Mouse (Mus musculus) intestine, embryonic 15.5 days (tissue): ENCODE measurements around the gene Gpr4. TPM values are rescaled to one million over a fixed set of nuclear protein-coding genes. Genes with fewer than 3 reads are reported as not detected.

ENCODE experiments used
- ATAC-seq: fragments of 200-750 bp; cut with Nextera tagmentation; 2 replicates; pipeline ENCODE4 v1.8.0; 2017; ENCODE audit warnings: moderate TSS enrichment, moderate library complexity
- H3K27ac ChIP-seq: fragments of 300-500 bp; sonication (generic); 2 replicates; pipeline ENCODE4 v1.5.1; 2015; ENCODE audit warnings: mild to moderate bottlenecking, inconsistent platforms
- H3K27me3 ChIP-seq: fragments of 300-500 bp; sonication (generic); replicated peaks from 2 replicates; pipeline ENCODE4 v1.6.1; 2015; ENCODE audit warnings: inconsistent platforms
- H3K36me3 ChIP-seq: fragments of 300-500 bp; sonication (generic); 2 replicates; pipeline ENCODE4 v1.6.1; 2015; ENCODE audit warnings: inconsistent platforms
- H3K4me1 ChIP-seq: fragments of 300-500 bp; sonication (generic); replicated peaks from 2 replicates; pipeline ENCODE4 v1.6.1; 2015; ENCODE audit warnings: inconsistent platforms
- H3K4me2 ChIP-seq: fragments of 300-500 bp; sonication (generic); replicated peaks from 2 replicates; pipeline ENCODE4 v1.6.1; 2015; ENCODE audit warnings: mild to moderate bottlenecking, inconsistent platforms
- H3K4me3 ChIP-seq: fragments of 300-500 bp; sonication (generic); replicated peaks from 2 replicates; pipeline ENCODE4 v1.5.1; 2015; ENCODE audit warnings: inconsistent platforms
- H3K9ac ChIP-seq: fragments of 300-500 bp; sonication (generic); 2 replicates; pipeline ENCODE4 v1.6.1; 2015; ENCODE audit warnings: inconsistent platforms
- H3K9me3 ChIP-seq: fragments of 300-500 bp; sonication (generic); 2 replicates; pipeline ENCODE4 v1.6.1; 2016; ENCODE audit warnings: inconsistent platforms
- WGBS: fragments of 180-500 bp; shearing (Covaris S2); methylation state at CpG from one replicate; pipeline ENCODE4 v1.1.7; 2015; 5-methylcytosine and 5-hydroxymethylcytosine counted together
- polyA plus RNA-seq: library from polyadenylated mRNA; unstranded; fragments of >200 nt; fragmentation: Nextera tagmentation; extraction: Ambion mirVana; gene quantifications from 2 replicates; pipeline ENCODE4 v1.2.1, GENCODE M21; 2015

The Gpr4 gene
- polyA plus RNA-seq, 1 experiment from 2014 or later, result 1.4 TPM

GRCm38 (mm10) chr7:19231849-19232248 is 19.5 kb downstream of the Gpr4 start:
- Histone ChIP-seq H3K9ac (no peak overlapping the region), H3K27ac (peak overlapping the region; percentile 68), H3K4me1 (peaks cover 32% of the 10 kb centered on the region), H3K9me3 (no peaks in the 10 kb centered on the region), H3K36me3 (no peaks in the 10 kb centered on the region), H3K4me3 (no peak overlapping the region), H3K4me2 (no peak overlapping the region), H3K27me3 (no peaks in the 10 kb centered on the region)
- no peak for ATAC-seq
- WGBS, result 74% methylated on average over 3 of the region's 3 CpGs

- peaks cover 27% of the 10 kb centered on the region for H3K4me1 ChIP-seq
- H3K27ac ChIP-seq, result peak overlapping the region; percentile 44; the same call in 1 of the 2 replicates
- no peaks in the 10 kb centered on the region for H3K27me3 ChIP-seq
- no peaks in the 10 kb centered on the region for H3K9me3 ChIP-seq
- WGBS, result 75% methylated on average over 5 of the region's 5 CpGs
- no peak for ATAC-seq
- no peak overlapping the region for H3K4me2 ChIP-seq
- H3K36me3 ChIP-seq, result no peaks in the 10 kb centered on the region
- no peak overlapping the region for H3K9ac ChIP-seq
- H3K4me3 ChIP-seq, result no peak overlapping the region
These were observed 22.3 kb downstream of the Gpr4 start for GRCm38 (mm10) chr7:19234652-19235051.

DNA sequence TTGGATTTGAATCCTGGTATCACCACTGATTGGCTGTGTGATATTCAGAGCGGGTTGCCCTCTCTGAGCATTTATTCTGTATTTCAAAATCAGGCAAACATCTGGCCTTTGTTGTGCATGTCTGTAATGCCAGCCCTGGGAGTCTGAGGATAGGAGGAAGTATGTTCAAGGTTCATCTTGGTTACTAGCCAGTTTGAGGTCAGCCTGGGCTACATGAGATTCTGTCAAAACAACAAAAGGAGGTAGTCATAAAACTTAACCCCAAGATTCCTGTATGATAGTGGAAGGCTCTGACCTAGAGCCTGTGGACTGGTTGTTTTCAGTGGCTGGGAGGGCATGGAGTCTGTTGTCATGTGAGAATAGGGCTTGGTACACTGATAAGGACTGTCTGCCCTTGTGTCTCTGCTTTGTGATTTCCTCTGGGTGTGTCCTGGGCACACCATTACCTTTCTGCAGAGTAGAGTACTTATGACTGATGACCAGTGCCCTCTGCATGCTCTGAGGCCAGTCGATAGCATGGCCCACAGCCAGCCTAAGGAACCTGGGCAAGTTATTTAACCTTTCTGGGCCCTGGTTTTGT is 22.8 kb downstream of the Gpr4 start:
- Histone ChIP-seq H3K27me3 (no peaks in the 10 kb centered on the region), H3K36me3 (no peaks in the 10 kb centered on the region), H3K4me1 (peaks cover 25% of the 10 kb centered on the region), H3K9ac (no peak overlapping the region), H3K4me2 (no peak overlapping the region), H3K27ac (peak overlapping the region; percentile 44; the same call in 1 of the 2 replicates), H3K9me3 (no peaks in the 10 kb centered on the region), H3K4me3 (no peak overlapping the region)
- ATAC-seq, result 0 out of 2 replicates have a peak, but pooled peaks have one; percentile 7
- WGBS, result 86% methylated on average over 2 of the region's 2 CpGs

DNA sequence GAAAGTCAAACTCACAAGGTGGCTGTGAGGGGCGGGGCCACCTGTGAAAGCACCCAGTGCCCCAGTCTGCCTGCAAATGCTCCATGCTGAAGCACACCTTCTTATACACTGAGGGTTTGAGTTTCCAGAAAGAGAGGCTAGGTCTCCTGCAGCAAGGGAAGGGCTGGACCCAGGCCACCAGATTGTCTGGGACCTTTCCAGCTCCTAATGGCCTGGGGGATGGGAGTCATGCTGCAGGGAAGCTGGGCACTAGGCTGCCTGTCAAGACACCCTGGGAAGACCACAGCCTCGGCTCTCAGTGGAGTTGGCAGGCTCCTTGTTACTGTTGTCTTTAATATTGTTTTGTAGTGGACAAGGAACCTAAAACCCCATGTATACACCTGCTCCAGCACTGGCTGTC is 24.1 kb downstream of the Gpr4 start:
- no peak for ATAC-seq
- Histone ChIP-seq H3K27me3 (no peaks in the 10 kb centered on the region), H3K4me3 (no peak overlapping the region), H3K9me3 (no peaks in the 10 kb centered on the region), H3K9ac (no peak overlapping the region), H3K4me2 (no peak overlapping the region), H3K36me3 (no peaks in the 10 kb centered on the region), H3K4me1 (peaks cover 24% of the 10 kb centered on the region), H3K27ac (peak overlapping the region; percentile 11; the same call in 1 of the 2 replicates)
- WGBS, result 73% methylated on average over 2 of the region's 2 CpGs

DNA sequence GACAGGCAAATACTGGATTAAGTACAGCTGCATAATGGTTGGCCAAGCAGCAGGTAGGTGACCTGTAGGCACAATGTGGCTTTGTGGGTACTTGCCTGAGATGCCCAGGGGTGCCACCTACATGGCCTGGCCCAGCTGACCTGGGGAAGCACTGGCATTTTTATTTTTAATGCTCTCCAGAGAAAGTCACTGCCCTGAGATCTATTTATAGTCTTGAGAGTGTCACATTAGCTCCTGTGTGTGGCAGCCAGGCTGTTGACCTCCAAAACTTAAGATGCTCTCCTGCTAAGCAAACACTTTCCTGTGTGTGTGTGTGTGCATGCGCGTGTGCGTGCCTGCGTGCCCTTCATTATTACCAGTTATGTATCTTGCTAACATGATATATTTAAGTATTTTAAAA is 26.0 kb downstream of the Gpr4 start:
- Histone ChIP-seq H3K4me3 (no peak overlapping the region), H3K9me3 (no peaks in the 10 kb centered on the region), H3K36me3 (no peaks in the 10 kb centered on the region), H3K27me3 (no peaks in the 10 kb centered on the region), H3K4me2 (no peak overlapping the region), H3K4me1 (peaks cover 19% of the 10 kb centered on the region), H3K9ac (no peak overlapping the region), H3K27ac (no peak overlapping the region)
- no peak for ATAC-seq
- WGBS, result 94% methylated on average over 4 of the region's 4 CpGs

GRCm38 (mm10) chr7:19239423-19239822 is 27.1 kb downstream of the Gpr4 start:
- ATAC-seq, result peak; percentile 90
- Histone ChIP-seq H3K27me3 (no peaks in the 10 kb centered on the region), H3K4me2 (no peak overlapping the region), H3K36me3 (no peaks in the 10 kb centered on the region), H3K9ac (no peak overlapping the region), H3K9me3 (no peaks in the 10 kb centered on the region), H3K4me3 (no peak overlapping the region), H3K27ac (no peak overlapping the region; the same call in 1 of the 2 replicates), H3K4me1 (peaks cover 19% of the 10 kb centered on the region)
- 0% methylated on average over 1 of the region's 1 CpGs for WGBS

- H3K27ac ChIP-seq, result no peak overlapping the region
- no peaks in the 10 kb centered on the region for H3K9me3 ChIP-seq
- H3K27me3 ChIP-seq, result no peaks in the 10 kb centered on the region
- peaks cover 3% of the 10 kb centered on the region for H3K36me3 ChIP-seq
- H3K4me1 ChIP-seq, result peaks cover 19% of the 10 kb centered on the region
- no peak overlapping the region for H3K4me3 ChIP-seq
- ATAC-seq, result peak; percentile 60
- H3K9ac ChIP-seq, result no peak overlapping the region
- H3K4me2 ChIP-seq, result no peak overlapping the region
- 61% methylated on average over 4 of the region's 4 CpGs for WGBS
These were observed 27.6 kb downstream of the Gpr4 start for GRCm38 (mm10) chr7:19239986-19240385.

DNA sequence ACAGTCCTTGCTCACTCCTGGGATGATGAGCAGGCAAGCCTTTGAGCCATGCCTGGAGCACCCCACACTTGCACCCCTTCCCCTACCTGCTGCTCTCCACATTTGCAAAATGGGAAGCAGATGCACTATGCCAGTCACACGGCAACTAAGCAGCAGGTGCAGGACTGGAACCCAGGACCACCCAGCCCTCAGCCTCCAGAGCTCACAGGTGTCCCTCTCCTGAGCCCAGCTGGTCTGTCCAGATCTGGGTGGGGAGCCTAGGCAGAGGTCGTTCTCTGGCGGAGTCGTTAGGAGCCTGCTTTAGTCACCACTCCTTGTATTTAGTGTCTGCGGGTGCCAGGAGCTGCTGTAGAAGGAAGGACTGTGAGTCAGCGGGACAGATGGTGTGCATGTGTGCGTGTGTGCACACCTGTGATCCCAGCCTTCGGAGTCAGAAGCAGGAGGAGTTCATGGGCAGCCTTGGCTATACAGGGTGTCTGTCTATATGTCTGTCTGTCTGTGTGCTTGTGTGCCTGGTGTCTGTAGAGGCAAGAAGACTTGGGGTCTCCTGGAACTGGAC is 28.6 kb downstream of the Gpr4 start:
- Histone ChIP-seq H3K4me2 (no peak overlapping the region), H3K4me1 (peaks cover 16% of the 10 kb centered on the region), H3K9ac (no peak overlapping the region; the same call in 1 of the 2 replicates), H3K27me3 (no peaks in the 10 kb centered on the region), H3K9me3 (no peaks in the 10 kb centered on the region), H3K27ac (peak overlapping the region; percentile 32; the same call in 1 of the 2 replicates), H3K4me3 (no peak overlapping the region), H3K36me3 (peaks cover 10% of the 10 kb centered on the region)
- ATAC-seq, result no peak
- WGBS, result 81% methylated on average over 8 of the region's 8 CpGs

- Histone ChIP-seq H3K36me3 (peaks cover 10% of the 10 kb centered on the region), H3K4me3 (no peak overlapping the region), H3K4me1 (peaks cover 12% of the 10 kb centered on the region), H3K9me3 (no peaks in the 10 kb centered on the region), H3K27ac (no peak overlapping the region), H3K27me3 (no peaks in the 10 kb centered on the region), H3K4me2 (no peak overlapping the region), H3K9ac (no peak overlapping the region)
- WGBS, result 80% methylated on average over 1 of the region's 1 CpGs
- no peak for ATAC-seq
These were observed 29.7 kb downstream of the Gpr4 start for GRCm38 (mm10) chr7:19242005-19242404.

GRCm38 (mm10) chr7:19243858-19244257 is 31.5 kb downstream of the Gpr4 start:
- no peaks in the 10 kb centered on the region for H3K27me3 ChIP-seq
- no peak overlapping the region for H3K27ac ChIP-seq
- H3K9ac ChIP-seq, result no peak overlapping the region
- WGBS, result 76% methylated on average over 5 of the region's 5 CpGs
- peaks cover 16% of the 10 kb centered on the region for H3K36me3 ChIP-seq
- peaks cover 12% of the 10 kb centered on the region for H3K4me1 ChIP-seq
- no peaks in the 10 kb centered on the region for H3K9me3 ChIP-seq
- no peak for ATAC-seq
- H3K4me3 ChIP-seq, result no peak overlapping the region
- no peak overlapping the region for H3K4me2 ChIP-seq

GRCm38 (mm10) chr7:19245083-19245482 is 32.7 kb downstream of the Gpr4 start:
- Histone ChIP-seq H3K36me3 (peaks cover 16% of the 10 kb centered on the region), H3K27me3 (no peaks in the 10 kb centered on the region), H3K9ac (no peak overlapping the region), H3K4me3 (no peak overlapping the region), H3K9me3 (no peaks in the 10 kb centered on the region), H3K4me1 (peaks cover 6% of the 10 kb centered on the region), H3K27ac (no peak overlapping the region), H3K4me2 (no peak overlapping the region)
- no peak for ATAC-seq
- 86% methylated on average over 3 of the region's 3 CpGs for WGBS

DNA sequence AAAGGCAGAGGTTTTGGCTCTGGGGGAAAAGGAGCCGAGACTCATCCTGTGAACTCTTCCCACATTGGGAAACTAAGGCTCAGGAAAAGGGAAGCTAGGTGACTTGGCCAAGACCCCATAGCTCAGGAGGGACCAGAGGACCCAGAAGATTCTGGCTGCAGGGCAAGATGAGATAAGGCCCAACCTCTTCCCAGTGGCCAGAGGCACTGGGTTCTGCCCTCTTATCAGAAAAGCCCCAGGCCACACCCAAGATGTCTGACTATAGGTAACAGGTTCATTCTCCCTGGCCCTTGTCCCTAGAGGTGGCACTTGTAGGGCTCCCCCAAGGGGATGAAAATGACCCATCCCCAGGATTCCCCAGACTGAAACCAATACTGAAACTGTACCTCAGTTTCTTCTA is 34.5 kb downstream of the Gpr4 start:
- ATAC-seq, result no peak
- no peaks in the 10 kb centered on the region for H3K27me3 ChIP-seq
- WGBS, result 97% methylated on average over 1 of the region's 1 CpGs

DNA sequence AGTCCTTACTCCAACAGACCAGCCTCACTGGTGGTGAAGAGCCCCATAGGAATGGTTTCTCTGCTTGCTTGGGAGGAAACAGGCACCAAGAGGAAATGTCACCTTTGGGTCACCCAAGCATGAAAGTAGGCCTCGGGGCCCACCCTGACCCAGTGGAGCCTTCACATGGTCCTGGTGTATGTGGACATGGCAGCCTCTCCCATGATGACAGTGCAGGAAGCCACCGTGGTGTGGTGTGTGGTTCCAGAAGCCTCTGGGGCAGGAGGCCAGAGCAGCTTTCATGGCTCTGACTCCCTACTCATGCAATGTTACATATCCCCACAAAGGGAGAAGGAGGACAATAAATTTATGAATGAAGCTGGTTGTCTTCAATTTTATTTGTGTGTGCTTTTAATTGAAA is 35.2 kb downstream of the Gpr4 start:
- Histone ChIP-seq H3K9me3 (no peaks in the 10 kb centered on the region), H3K4me2 (no peak overlapping the region), H3K36me3 (peaks cover 16% of the 10 kb centered on the region), H3K4me1 (no peaks in the 10 kb centered on the region), H3K4me3 (no peak overlapping the region), H3K27me3 (no peaks in the 10 kb centered on the region), H3K9ac (no peak overlapping the region), H3K27ac (no peak overlapping the region)
- no peak for ATAC-seq
- 98% methylated on average over 2 of the region's 2 CpGs for WGBS

More for the DNA sequence above, 34.5 kb downstream of the Gpr4 start:
- H3K9ac ChIP-seq, result no peak overlapping the region
- H3K4me2 ChIP-seq, result no peak overlapping the region
- H3K4me1 ChIP-seq, result no peaks in the 10 kb centered on the region
- no peaks in the 10 kb centered on the region for H3K9me3 ChIP-seq
- no peak overlapping the region for H3K27ac ChIP-seq
- peaks cover 16% of the 10 kb centered on the region for H3K36me3 ChIP-seq
- H3K4me3 ChIP-seq, result no peak overlapping the region
